Mouse (Mus musculus): ENCODE results near the gene Nbeal1.

GRCm38 (mm10) chr1:60240430-60240829, 60.0 kb downstream of the Nbeal1 start:
- TF ChIP-seq CTCF (IDR thresholded peaks at IDR 0.05; ENCODE audit: extremely low read depth, insufficient read length, insufficient replicate concordance, low read depth, low read length) = no peak
- TF ChIP-seq POLR2A (IDR thresholded peaks at IDR 0.05; ENCODE audit: low read depth, low read length) = no peak
